Mouse (Mus musculus): ENCODE measurements at regions not wholly inside any gene's neighbourhood (a gene's known extent, or its start where the extent isn't known, plus 50 kb on each side); places are given as distances from the start of the nearest gene placed in this dataset.

GRCm38 (mm10) chr7:94798101-94798500 lies 1372.9 kb upstream of the Tenm4 start:
- no peak for DNase-seq (ENCODE audit: low spot score in 2 of 2)

GRCm38 (mm10) chr7:94841197-94841596 lies 1329.8 kb upstream of the Tenm4 start:
- DNase-seq (ENCODE audit: low spot score in 2 of 2): no peak

GRCm38 (mm10) chr7:94851360-94851759 lies 1319.7 kb upstream of the Tenm4 start:
- no peak for DNase-seq (ENCODE audit: low spot score in 2 of 2)

GRCm38 (mm10) chr7:94856636-94857035 lies 1314.4 kb upstream of the Tenm4 start:
- no peak for DNase-seq (ENCODE audit: low spot score in 2 of 2)

- no peak for DNase-seq (ENCODE audit: low spot score in 2 of 2)
These were observed 1280.2 kb upstream of the Tenm4 start for GRCm38 (mm10) chr7:94890711-94891430.

- DNase-seq (ENCODE audit: low spot score in 2 of 2): no peak
These were observed 1273.0 kb upstream of the Tenm4 start for GRCm38 (mm10) chr7:94898088-94898487.

GRCm38 (mm10) chr7:94926547-94927123 lies 1244.4 kb upstream of the Tenm4 start:
- no peak for DNase-seq (ENCODE audit: low spot score in 2 of 2)

GRCm38 (mm10) chr7:94963758-94964299 lies 1207.2 kb upstream of the Tenm4 start:
- no peak for DNase-seq (ENCODE audit: low spot score in 2 of 2)

GRCm38 (mm10) chr7:94967601-94968000 lies 1203.4 kb upstream of the Tenm4 start:
- DNase-seq (ENCODE audit: low spot score in 2 of 2): no peak

GRCm38 (mm10) chr7:94975037-94975775 lies 1195.8 kb upstream of the Tenm4 start:
- no peak for DNase-seq (ENCODE audit: low spot score in 2 of 2)

- DNase-seq (ENCODE audit: low spot score in 2 of 2): no peak
These were observed 1174.8 kb upstream of the Tenm4 start for GRCm38 (mm10) chr7:94996258-94996657.

- DNase-seq (ENCODE audit: low spot score in 2 of 2): no peak
These were observed 1166.9 kb upstream of the Tenm4 start for GRCm38 (mm10) chr7:95004161-95004560.

- no peak for DNase-seq (ENCODE audit: low spot score in 2 of 2)
These were observed 1165.6 kb upstream of the Tenm4 start for GRCm38 (mm10) chr7:95005403-95005802.

GRCm38 (mm10) chr7:95008896-95009430 lies 1162.1 kb upstream of the Tenm4 start:
- no peak for DNase-seq (ENCODE audit: low spot score in 2 of 2)

- peak in 1 of 2 experiments; percentile 15 for DNase-seq (ENCODE audit: low spot score in 2 of 2)
These were observed 1150.8 kb upstream of the Tenm4 start for GRCm38 (mm10) chr7:95020285-95020684.

- DNase-seq (ENCODE audit: low spot score in 2 of 2): no peak
These were observed 1142.9 kb upstream of the Tenm4 start for GRCm38 (mm10) chr7:95027915-95028810.

All from left cerebral cortex, adult 9 months (tissue).